Mouse (Mus musculus) kidney, adult 9 months (tissue): ENCODE data around the gene Zbtb37.
A peak's percentile ranks its signal among the peaks of the same experiment; 100 is the strongest.

Experiments
- DNase-seq: peaks from one replicate; pipeline ENCODE4 v3.0.0; 2022

Gene Zbtb37

GRCm38 (mm10) chr1:161034435-161035280 lies at the start of gene Zbtb37:
Gene Zbtb37 (minus strand): TSS chr1:161034849.
- peak; percentile 99 for DNase-seq

- DNase-seq = no peak
Observed at GRCm38 (mm10) chr1:161077243-161077642, 42.6 kb upstream of the Zbtb37 start.

GRCm38 (mm10) chr1:161076238-161076637 lies 41.6 kb upstream of the Zbtb37 start:
- DNase-seq = peak; percentile 79

- DNase-seq = no peak
Observed at GRCm38 (mm10) chr1:161071272-161071620, 36.6 kb upstream of the Zbtb37 start.

GRCm38 (mm10) chr1:161070352-161071271 lies 36.0 kb upstream of the Zbtb37 start, which contains the start of the genes Dars2 and Cenpl:
Gene Dars2 (minus strand): TSS chr1:161070658.
Gene Cenpl (plus strand): TSS chr1:161070713.
- peak; percentile 98 for DNase-seq

- no peak for DNase-seq
Observed at GRCm38 (mm10) chr1:161063351-161063750, 28.7 kb upstream of the Zbtb37 start.

- no peak for DNase-seq
Observed at GRCm38 (mm10) chr1:161057164-161057563, 22.5 kb upstream of the Zbtb37 start.

GRCm38 (mm10) chr1:161046972-161047371 lies 12.3 kb upstream of the Zbtb37 start:
- DNase-seq = no peak

- no peak for DNase-seq
Observed at GRCm38 (mm10) chr1:161041261-161042020, 6.8 kb upstream of the Zbtb37 start.

- DNase-seq = no peak
Observed at GRCm38 (mm10) chr1:161040855-161041254, 6.2 kb upstream of the Zbtb37 start.

- DNase-seq = no peak
Observed at GRCm38 (mm10) chr1:161040426-161040770, 5.7 kb upstream of the Zbtb37 start.

GRCm38 (mm10) chr1:161039741-161040425 lies 5.2 kb upstream of the Zbtb37 start:
- no peak for DNase-seq

GRCm38 (mm10) chr1:161038968-161039721 lies 4.5 kb upstream of the Zbtb37 start:
- DNase-seq = no peak

- DNase-seq = no peak
Observed at GRCm38 (mm10) chr1:161038004-161038403, 3.4 kb upstream of the Zbtb37 start.

- no peak for DNase-seq
Observed at GRCm38 (mm10) chr1:161037599-161037998, 3.0 kb upstream of the Zbtb37 start.

- no peak for DNase-seq
Observed at GRCm38 (mm10) chr1:161037026-161037425, 2.4 kb upstream of the Zbtb37 start.

GRCm38 (mm10) chr1:161036411-161036841 lies 1.8 kb upstream of the Zbtb37 start:
- peak; percentile 21 for DNase-seq

- DNase-seq = peak; percentile 45
Observed at GRCm38 (mm10) chr1:161035786-161036404, 1.2 kb upstream of the Zbtb37 start.

- DNase-seq = no peak
Observed at GRCm38 (mm10) chr1:161035281-161035785, 684 bp upstream of the Zbtb37 start.

- peak; percentile 21 for DNase-seq
Observed at GRCm38 (mm10) chr1:161033856-161034434, 704 bp downstream of the Zbtb37 start.
